Mouse (Mus musculus) layer of hippocampus, adult 2 months (tissue): Measurements from ENCODE around the gene Cacnb3. TPM values are rescaled to one million over a fixed set of nuclear protein-coding genes. Genes with fewer than 3 reads are reported as not detected.
"Not testable (repeated sequence)": the region's sequence is repeated elsewhere in the genome, so short reads cannot be mapped to it uniquely, and the experiment has no call there.

Experiments used
- DNase-seq, 2 experiments: peaks; one replicate each; pipeline ENCODE4 v3.0.0; 2022; ENCODE audit warnings: low spot score in 2 of 2
- H3K27ac ChIP-seq: fragments of 200-600 bp; 2 replicates; pipeline ENCODE4 v1.8.1; 2022
- H3K4me3 ChIP-seq: fragments of 200-600 bp; 2 replicates; pipeline ENCODE4 v1.8.1; 2022; ENCODE audit warnings: mild to moderate bottlenecking
- CTCF ChIP-seq: fragments of 200-600 bp; conservative IDR thresholded peaks from 2 replicates; pipeline ENCODE4 v1.8.1; 2022; ENCODE audit warnings: antibody characterized with exemption, mild to moderate bottlenecking, moderate library complexity
- long read RNA-seq, 2 experiments: library from polyadenylated mRNA; stranded (forward); transcript quantifications; one replicate each; pipeline ENCODE4 v2.0.0; 2021; ENCODE audit warnings: borderline mapping rate in 2 of 2
- total RNA-seq, 2 experiments: library from RNA; stranded (reverse); gene quantifications; 2 replicates each; pipeline ENCODE4 v1.2.3; 2021

Gene Cacnb3
- total RNA-seq = 100 to 1,000 TPM; 207 to 212 TPM
- long read RNA-seq, experiment 1, partial matches to known transcripts = 6 of 17 reads
- long read RNA-seq, experiment 1, other reads (novel, unspliced or antisense) = 11 of 17 reads
- long read RNA-seq, experiment 2, partial matches to known transcripts = 16 of 21 reads
- long read RNA-seq, experiment 2, other reads (novel, unspliced or antisense) = 5 of 21 reads

- TF ChIP-seq CTCF = no peak
- DNase-seq = no peak
- Histone ChIP-seq H3K4me3 (no peak within 1 kb of the TSS), H3K27ac (no peak within 1 kb of the TSS)
Measured at GRCm38 (mm10) chr15:98630540-98630939, at the start of gene Cacnb3. Gene Cacnb3, plus strand, starts transcription at chr15:98630840.

- DNase-seq = peak; percentile 31 to 39
- no peak overlapping the region for H3K4me3 ChIP-seq
- H3K27ac ChIP-seq = no peak overlapping the region
- no peak for TF ChIP-seq CTCF
Measured at GRCm38 (mm10) chr15:98582410-98582809, 48.2 kb upstream of the Cacnb3 start.

GRCm38 (mm10) chr15:98582996-98583395, 47.6 kb upstream of the Cacnb3 start:
- Histone ChIP-seq H3K27ac (no peak overlapping the region), H3K4me3 (no peak overlapping the region)
- DNase-seq = no peak
- TF ChIP-seq CTCF = no peak

- Histone ChIP-seq H3K4me3 (no peak overlapping the region), H3K27ac (no peak overlapping the region)
- DNase-seq = no peak
- no peak for TF ChIP-seq CTCF
Measured at GRCm38 (mm10) chr15:98585421-98585820, 45.2 kb upstream of the Cacnb3 start.

GRCm38 (mm10) chr15:98586141-98586540, 44.5 kb upstream of the Cacnb3 start:
- H3K27ac ChIP-seq, H3K4me3 ChIP-seq, DNase-seq: not testable (repeated sequence)

GRCm38 (mm10) chr15:98587751-98588150, 42.9 kb upstream of the Cacnb3 start:
- no peak for TF ChIP-seq CTCF
- H3K27ac ChIP-seq = no peak overlapping the region
- H3K4me3 ChIP-seq = no peak overlapping the region
- DNase-seq = no peak

- no peak overlapping the region for H3K4me3 ChIP-seq
- DNase-seq = no peak
- TF ChIP-seq CTCF = no peak
- H3K27ac ChIP-seq = no peak overlapping the region
Measured at GRCm38 (mm10) chr15:98589640-98590336, 40.9 kb upstream of the Cacnb3 start.

GRCm38 (mm10) chr15:98591396-98591795, 39.2 kb upstream of the Cacnb3 start:
- TF ChIP-seq CTCF = no peak
- no peak overlapping the region for H3K27ac ChIP-seq
- no peak overlapping the region for H3K4me3 ChIP-seq
- DNase-seq = no peak

- Histone ChIP-seq H3K27ac (no peak overlapping the region), H3K4me3 (no peak overlapping the region)
- DNase-seq = peak; percentile 48 to 53
- TF ChIP-seq CTCF = no peak
Measured at GRCm38 (mm10) chr15:98594193-98594592, 36.4 kb upstream of the Cacnb3 start.

- DNase-seq = no peak
- no peak for TF ChIP-seq CTCF
- no peak overlapping the region for H3K27ac ChIP-seq
Measured at GRCm38 (mm10) chr15:98595049-98595448, 35.6 kb upstream of the Cacnb3 start.

GRCm38 (mm10) chr15:98596609-98597008, 34.0 kb upstream of the Cacnb3 start:
- Histone ChIP-seq H3K27ac (no peak overlapping the region), H3K4me3 (no peak overlapping the region)
- TF ChIP-seq CTCF = no peak
- DNase-seq = no peak

More at GRCm38 (mm10) chr15:98595049-98595448, 35.6 kb upstream of the Cacnb3 start:
- no peak overlapping the region for H3K4me3 ChIP-seq

- TF ChIP-seq CTCF = no peak
- no peak overlapping the region for H3K4me3 ChIP-seq
- 0 out of 2 replicates have a peak overlapping the region, but pooled peaks have one; percentile 10 for H3K27ac ChIP-seq
- DNase-seq = no peak
Measured at GRCm38 (mm10) chr15:98600036-98600709, 30.5 kb upstream of the Cacnb3 start.

- no peak for TF ChIP-seq CTCF
- H3K27ac ChIP-seq = peak overlapping the region; percentile 25; the same call in 1 of the 2 replicates
- H3K4me3 ChIP-seq = no peak overlapping the region; the same call in 1 of the 2 replicates
- DNase-seq = no peak
Measured at GRCm38 (mm10) chr15:98601832-98602190, 28.8 kb upstream of the Cacnb3 start.
